Mouse (Mus musculus): Measurements from ENCODE around the gene Tmc6. TPM values are rescaled to one million over a fixed set of nuclear protein-coding genes. Genes with fewer than 3 reads are reported as not detected.

The Tmc6 gene
- polyA plus RNA-seq, 1 experiment from 2014 or later: 20.9 TPM

DNA sequence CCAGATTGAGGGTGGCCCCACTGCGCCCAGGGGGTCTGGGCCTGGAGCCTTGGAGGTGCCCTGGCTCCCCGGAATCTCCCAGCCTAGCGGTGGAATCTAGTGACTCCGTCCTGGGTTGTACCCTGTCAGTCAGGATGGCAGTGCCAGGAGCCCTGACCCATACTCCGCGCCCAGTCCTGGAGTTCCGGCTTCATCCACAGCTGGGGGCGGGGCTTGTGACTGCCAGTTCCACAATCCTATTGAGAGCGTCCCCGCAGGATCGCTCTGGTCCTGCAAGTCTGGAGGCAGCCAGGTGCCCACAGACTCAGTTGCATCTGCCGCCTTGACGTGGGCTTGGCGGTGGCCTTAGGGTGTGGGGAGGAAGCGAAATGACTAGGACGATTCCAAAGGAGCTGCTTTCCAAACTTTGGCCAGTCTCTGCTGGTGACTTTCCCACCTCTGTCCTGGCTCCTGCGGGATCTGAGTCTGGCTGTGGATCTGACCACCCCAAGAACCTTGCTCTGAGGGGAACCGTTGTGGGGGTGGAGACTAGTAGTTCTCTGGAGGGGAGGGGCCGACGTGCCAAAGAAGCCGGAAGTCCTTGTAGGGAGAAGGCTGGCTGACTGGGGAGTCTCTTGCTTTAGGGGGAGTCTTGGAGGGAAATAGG, 28.5 kb upstream of the Tmc6 start:
- Histone ChIP-seq H3K27me3 (no peaks in the 10 kb centered on the region), H3K4me1 (replicated peaks) (peaks cover 42% of the 10 kb centered on the region)
- under 1% methylated on average over 21 of the region's 21 CpGs for WGBS

DNA sequence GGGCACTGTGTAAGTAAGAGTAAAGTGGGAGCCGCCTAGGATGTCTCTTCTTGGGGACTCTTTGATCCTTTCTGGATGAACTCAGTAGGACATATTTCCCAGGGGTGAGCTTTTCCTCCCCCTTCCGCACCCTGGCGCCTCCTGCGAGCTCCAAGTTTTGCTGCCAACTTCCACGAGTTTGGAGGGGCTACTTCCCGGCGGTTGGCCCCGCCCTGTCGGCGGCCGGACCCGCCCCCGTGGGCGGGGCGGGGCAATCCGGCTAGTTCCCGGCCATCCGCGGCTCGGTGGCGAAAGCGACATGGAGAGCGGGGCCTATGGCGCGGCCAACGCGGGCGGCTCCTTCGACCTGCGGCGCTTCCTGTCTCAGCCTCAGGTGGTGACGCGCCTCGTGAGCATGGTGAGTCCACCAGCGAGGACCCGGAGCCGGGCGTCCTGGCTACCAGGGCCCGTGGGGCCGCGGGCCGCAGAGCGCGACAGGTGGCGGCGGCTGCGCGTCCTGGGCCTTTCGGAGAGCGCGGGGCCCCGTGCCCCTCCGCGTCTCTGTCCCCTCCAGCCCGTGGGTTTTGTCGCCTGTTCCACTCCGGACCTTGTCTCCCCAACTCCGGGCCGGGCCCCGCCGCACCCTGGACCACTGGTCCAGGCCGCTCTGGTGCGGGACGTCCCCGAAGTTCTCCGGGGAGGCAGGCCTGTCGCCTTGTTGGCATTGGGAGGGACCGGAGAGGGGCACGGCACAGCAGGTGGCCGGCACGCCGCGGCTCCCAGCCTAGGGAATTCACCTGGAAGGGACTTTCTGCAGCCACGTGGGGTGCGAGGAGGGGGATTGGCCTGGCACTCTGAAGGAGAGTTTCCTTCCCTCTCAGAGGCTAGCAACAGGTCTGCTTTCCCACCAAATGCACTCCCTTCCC, 27.7 kb upstream of the Tmc6 start, which contains the start of the genes Gm20708 and Syngr2:
Gm20708 (plus strand) TSS at position 262 of the 905 bp plus-strand sequence.
Syngr2 (plus strand) TSS at position 262 of the 905 bp plus-strand sequence.
- peak within 1 kb of the TSS; percentile 81 for H3K27ac ChIP-seq
- 0% methylated on average over 75 of the region's 75 CpGs for WGBS
- peak; percentile 81 for ATAC-seq (replicated peaks; ENCODE audit: insufficient number of reproducible peaks, insufficient read depth, low FRiP score, low read depth)
- no peaks in the 10 kb centered on the region for H3K9me3 ChIP-seq (replicated peaks)
- peaks cover 25% of the 10 kb centered on the region for H3K36me3 ChIP-seq
- H3K4me3 ChIP-seq: peak within 1 kb of the TSS; percentile 72
- H3K4me2 ChIP-seq: peak within 1 kb of the TSS; percentile 98
- H3K9ac ChIP-seq: peak within 1 kb of the TSS; percentile 79
- H3K4me1 ChIP-seq (replicated peaks): peaks cover 33% of the 10 kb centered on the region
- no peaks in the 10 kb centered on the region for H3K27me3 ChIP-seq

More for the DNA sequence above, 28.5 kb upstream of the Tmc6 start:
- peaks cover 31% of the 10 kb centered on the region for H3K36me3 ChIP-seq
- H3K9me3 ChIP-seq (replicated peaks): no peaks in the 10 kb centered on the region
- ATAC-seq (replicated peaks; ENCODE audit: insufficient number of reproducible peaks, insufficient read depth, low FRiP score, low read depth): peak; percentile 74
- H3K4me2 ChIP-seq: peak overlapping the region; percentile 98
- peak overlapping the region; percentile 79 for H3K9ac ChIP-seq
- H3K27ac ChIP-seq: peak overlapping the region; percentile 81
- H3K4me3 ChIP-seq: peak overlapping the region; percentile 72

DNA sequence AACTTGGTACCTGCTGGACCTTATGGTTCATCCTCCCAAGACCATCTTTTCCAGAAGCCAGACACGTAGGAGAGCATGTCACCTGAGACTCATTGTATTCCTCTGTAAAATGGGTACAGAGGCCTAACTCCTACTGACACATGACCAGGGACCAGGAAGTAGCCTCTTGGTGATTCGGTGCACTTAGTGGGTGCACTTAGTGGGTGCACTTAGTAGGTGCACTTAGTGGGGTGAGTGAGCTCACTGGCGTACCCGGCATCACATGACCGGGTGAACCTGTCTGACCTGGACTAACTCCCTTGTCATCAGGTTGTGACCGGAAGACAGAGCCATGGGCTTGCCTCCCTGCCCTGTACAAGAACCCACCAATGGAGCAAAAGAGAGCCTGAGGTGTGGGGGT, 24.8 kb upstream of the Tmc6 start:
- Histone ChIP-seq H3K27ac (no peak overlapping the region), H3K4me3 (no peak overlapping the region), H3K27me3 (no peaks in the 10 kb centered on the region), H3K36me3 (no peaks in the 10 kb centered on the region), H3K9me3 (replicated peaks) (no peaks in the 10 kb centered on the region), H3K4me1 (replicated peaks) (peaks cover 23% of the 10 kb centered on the region), H3K4me2 (no peak overlapping the region), H3K9ac (no peak overlapping the region)
- WGBS: 93% methylated on average over 6 of the region's 6 CpGs
- ATAC-seq (replicated peaks; ENCODE audit: insufficient number of reproducible peaks, insufficient read depth, low FRiP score, low read depth): no peak

DNA sequence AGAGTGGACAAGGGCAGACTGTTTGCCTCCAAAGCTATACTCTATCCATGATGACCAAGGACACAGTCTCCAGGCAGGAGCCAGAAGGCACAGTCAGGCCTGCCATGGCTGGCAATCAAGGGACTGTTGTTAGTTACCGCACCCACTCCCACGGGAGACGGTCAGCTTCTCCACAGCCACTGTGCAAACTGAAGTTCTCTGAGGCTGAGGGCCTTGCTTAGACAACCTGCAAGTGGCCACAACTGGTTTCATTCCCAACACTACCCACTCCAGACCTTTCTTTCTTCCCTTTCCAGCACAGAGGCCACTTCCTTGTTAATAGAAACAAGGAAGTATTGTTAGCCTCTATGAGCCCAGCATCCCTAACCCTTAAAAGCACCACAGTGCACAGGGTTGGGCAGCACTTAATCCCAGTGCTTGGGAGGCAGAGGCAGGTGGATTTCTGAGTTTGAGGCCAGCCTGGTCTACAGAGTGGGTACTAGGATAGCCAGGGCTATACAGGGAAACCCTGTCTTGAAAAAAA, 21.2 kb upstream of the Tmc6 start:
- no peaks in the 10 kb centered on the region for H3K27me3 ChIP-seq
- no peaks in the 10 kb centered on the region for H3K36me3 ChIP-seq
- ATAC-seq (replicated peaks; ENCODE audit: insufficient number of reproducible peaks, insufficient read depth, low FRiP score, low read depth): no peak
- no peak overlapping the region for H3K4me3 ChIP-seq
- WGBS: 88% methylated on average over 3 of the region's 3 CpGs
- peaks cover 10% of the 10 kb centered on the region for H3K4me1 ChIP-seq (replicated peaks)
- no peaks in the 10 kb centered on the region for H3K9me3 ChIP-seq (replicated peaks)
- no peak overlapping the region for H3K27ac ChIP-seq
- no peak overlapping the region for H3K9ac ChIP-seq
- no peak overlapping the region for H3K4me2 ChIP-seq

DNA sequence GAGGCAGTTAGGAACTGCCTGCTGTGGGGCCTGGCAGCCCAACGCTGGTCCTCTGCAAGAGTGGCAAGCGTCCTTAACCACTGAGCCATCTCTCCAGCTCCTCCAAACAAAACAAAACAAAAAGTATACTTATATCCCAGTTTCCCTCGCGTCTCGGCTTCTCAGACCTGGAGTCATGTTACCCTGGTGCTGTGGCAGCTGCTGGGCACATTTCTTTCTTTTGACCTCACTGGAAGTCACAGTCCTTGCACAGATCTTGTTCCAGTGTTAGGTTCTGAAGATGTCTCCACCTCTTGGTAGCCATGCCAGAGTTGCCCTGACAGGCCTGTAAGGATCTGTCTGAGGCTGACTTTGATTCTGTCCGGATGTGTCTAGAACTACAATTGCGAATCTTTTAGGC, 19.7 kb upstream of the Tmc6 start:
- no peak overlapping the region for H3K4me3 ChIP-seq
- no peak for ATAC-seq (replicated peaks; ENCODE audit: insufficient number of reproducible peaks, insufficient read depth, low FRiP score, low read depth)
- no peaks in the 10 kb centered on the region for H3K27me3 ChIP-seq
- 68% methylated on average over 7 of the region's 7 CpGs for WGBS
- no peak overlapping the region for H3K4me2 ChIP-seq
- H3K9ac ChIP-seq: no peak overlapping the region
- H3K27ac ChIP-seq: no peak overlapping the region
- no peaks in the 10 kb centered on the region for H3K36me3 ChIP-seq
- H3K4me1 ChIP-seq (replicated peaks): peaks cover 17% of the 10 kb centered on the region
- H3K9me3 ChIP-seq (replicated peaks): no peaks in the 10 kb centered on the region

DNA sequence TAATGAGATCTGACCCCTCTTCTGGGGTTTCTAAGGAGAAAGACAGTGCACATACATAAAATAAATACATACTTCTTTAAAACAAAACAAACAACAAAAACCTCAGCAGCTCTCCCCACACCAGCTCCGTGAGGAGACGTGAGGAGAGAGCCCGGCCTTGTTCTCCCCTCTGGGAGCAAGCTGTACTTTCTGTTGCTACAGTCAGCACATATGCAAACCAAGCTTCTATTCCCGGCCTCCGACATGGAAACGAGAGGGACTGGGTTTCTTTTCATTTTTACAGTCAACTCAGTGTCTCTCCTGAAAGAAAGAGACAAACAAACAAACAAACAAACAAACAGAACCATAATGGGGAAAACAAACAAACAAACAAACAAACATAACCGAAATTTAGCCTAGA, 18.0 kb upstream of the Tmc6 start:
- no peaks in the 10 kb centered on the region for H3K9me3 ChIP-seq (replicated peaks)
- no peak overlapping the region for H3K9ac ChIP-seq
- ATAC-seq (replicated peaks; ENCODE audit: insufficient number of reproducible peaks, insufficient read depth, low FRiP score, low read depth): no peak
- no peaks in the 10 kb centered on the region for H3K27me3 ChIP-seq
- no peak overlapping the region for H3K4me3 ChIP-seq
- 86% methylated on average over 7 of the region's 7 CpGs for WGBS
- no peak overlapping the region for H3K4me2 ChIP-seq
- H3K36me3 ChIP-seq: no peaks in the 10 kb centered on the region
- no peak overlapping the region for H3K27ac ChIP-seq
- peaks cover 17% of the 10 kb centered on the region for H3K4me1 ChIP-seq (replicated peaks)

DNA sequence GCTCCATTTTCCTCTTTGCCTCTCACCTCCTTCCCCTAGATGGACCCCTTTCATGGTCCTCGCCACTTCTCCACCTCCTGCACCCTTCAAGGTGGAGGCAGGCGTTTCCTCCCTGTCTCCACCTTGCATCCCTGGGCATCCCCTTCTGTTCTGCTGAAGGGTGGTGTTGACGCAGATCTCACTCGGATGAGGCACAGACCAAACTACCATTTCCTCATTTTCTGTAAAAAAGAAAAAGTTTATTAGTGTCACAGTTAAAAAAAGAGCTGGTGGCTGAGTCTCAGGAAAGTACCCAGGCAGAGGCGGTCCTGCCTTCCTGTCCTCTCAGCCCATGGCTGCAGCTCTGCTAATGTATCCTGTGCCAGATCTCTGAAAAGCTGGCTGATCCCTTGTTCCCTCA, 17.2 kb upstream of the Tmc6 start:
- Histone ChIP-seq H3K9ac (no peak overlapping the region; the same call in 1 of the 2 replicates), H3K36me3 (no peaks in the 10 kb centered on the region), H3K27ac (no peak overlapping the region), H3K4me1 (replicated peaks) (peaks cover 17% of the 10 kb centered on the region), H3K4me3 (no peak overlapping the region), H3K4me2 (no peak overlapping the region; the same call in 1 of the 2 replicates), H3K9me3 (replicated peaks) (no peaks in the 10 kb centered on the region), H3K27me3 (no peaks in the 10 kb centered on the region)
- ATAC-seq (replicated peaks; ENCODE audit: insufficient number of reproducible peaks, insufficient read depth, low FRiP score, low read depth): no peak
- WGBS: 50% methylated on average over 5 of the region's 5 CpGs

DNA sequence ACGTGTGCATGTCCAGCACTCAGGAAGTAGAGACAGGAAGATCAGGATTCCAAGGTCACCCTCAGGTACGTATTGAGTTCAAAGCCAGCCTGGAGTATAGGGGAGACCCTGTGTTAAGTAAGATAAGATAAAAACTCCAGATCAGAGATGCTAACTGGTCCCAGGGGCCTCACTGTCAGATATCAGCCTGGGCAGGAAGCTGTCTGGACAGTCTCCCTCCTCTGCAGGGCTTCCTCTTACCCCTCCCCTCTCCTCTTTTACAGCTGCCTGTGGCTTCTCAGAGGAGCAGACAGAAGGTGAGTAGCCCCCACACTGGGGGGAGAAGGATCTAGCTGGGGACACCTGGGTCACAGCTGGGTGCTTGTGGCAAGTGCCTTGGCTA, 16.2 kb upstream of the Tmc6 start:
- no peak overlapping the region for H3K4me2 ChIP-seq
- H3K4me3 ChIP-seq: no peak overlapping the region
- no peaks in the 10 kb centered on the region for H3K27me3 ChIP-seq
- H3K36me3 ChIP-seq: no peaks in the 10 kb centered on the region
- peaks cover 20% of the 10 kb centered on the region for H3K4me1 ChIP-seq (replicated peaks)
- no peak overlapping the region for H3K9ac ChIP-seq
- no peaks in the 10 kb centered on the region for H3K9me3 ChIP-seq (replicated peaks)
- ATAC-seq (replicated peaks; ENCODE audit: insufficient number of reproducible peaks, insufficient read depth, low FRiP score, low read depth): no peak
- no peak overlapping the region for H3K27ac ChIP-seq
- 20% methylated on average over 2 of the region's 2 CpGs for WGBS

DNA sequence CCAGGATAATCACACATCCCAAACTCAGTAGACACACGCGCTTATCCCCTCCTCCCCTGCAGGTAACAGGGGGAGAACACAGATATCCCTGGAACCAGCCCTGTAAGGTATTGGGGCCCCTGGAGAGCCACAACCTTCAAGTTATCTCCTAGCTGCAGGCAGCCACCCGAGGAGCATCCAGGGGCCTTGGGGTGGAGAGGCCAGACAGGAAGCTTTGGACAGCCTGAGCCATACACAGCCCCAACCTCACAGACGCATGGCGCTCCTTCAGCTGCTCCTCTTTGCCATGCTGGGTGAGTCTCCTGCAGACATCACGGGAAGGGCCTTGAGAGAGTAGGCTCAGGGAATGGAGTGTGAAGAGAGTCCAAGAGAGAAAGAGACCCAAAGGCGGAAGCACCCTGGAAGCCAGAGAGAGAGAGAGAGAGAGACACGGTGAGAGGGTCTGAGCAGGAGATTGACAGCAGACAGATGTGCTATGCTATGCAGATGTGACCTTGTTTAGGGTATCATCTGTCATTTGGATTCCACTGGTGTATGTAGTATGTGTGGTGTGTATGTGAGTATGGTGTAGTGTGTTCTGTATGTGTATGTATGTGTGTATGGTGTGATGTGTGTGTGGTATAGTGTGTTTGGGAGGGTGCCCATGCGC, 15.6 kb upstream of the Tmc6 start, which contains the start of gene 6030468B19Rik:
6030468B19Rik (plus strand) TSS at position 150 of the 649 bp plus-strand sequence.
- Histone ChIP-seq H3K4me2 (no peak within 1 kb of the TSS), H3K4me3 (no peak within 1 kb of the TSS), H3K27me3 (no peaks in the 10 kb centered on the region), H3K9me3 (replicated peaks) (no peaks in the 10 kb centered on the region), H3K4me1 (replicated peaks) (peaks cover 21% of the 10 kb centered on the region), H3K36me3 (no peaks in the 10 kb centered on the region), H3K9ac (no peak within 1 kb of the TSS), H3K27ac (no peak within 1 kb of the TSS)
- no peak; the same call in 1 of the 2 replicates for ATAC-seq (replicated peaks; ENCODE audit: insufficient number of reproducible peaks, insufficient read depth, low FRiP score, low read depth)
- 47% methylated on average over 9 of the region's 9 CpGs for WGBS

DNA sequence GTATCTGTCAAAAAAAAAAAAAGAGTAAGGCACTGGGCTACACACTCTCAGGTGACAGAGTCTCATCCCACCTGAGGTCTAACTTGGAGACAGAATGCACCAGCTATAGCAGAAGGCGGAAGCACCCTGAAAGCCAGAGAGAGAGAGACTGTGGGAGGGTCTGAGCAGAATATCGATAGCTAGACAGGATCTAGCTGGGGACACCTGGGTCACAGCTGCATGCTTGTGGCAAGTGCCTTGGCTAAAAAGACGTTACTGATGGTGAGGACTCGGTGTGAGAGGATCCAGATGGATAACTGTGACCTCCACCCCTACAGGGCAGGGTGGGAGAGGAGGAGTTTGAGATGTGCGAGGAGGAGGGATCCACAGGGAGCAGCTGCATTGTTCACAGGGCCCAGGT, 15.0 kb upstream of the Tmc6 start:
- Histone ChIP-seq H3K4me2 (no peak overlapping the region), H3K4me1 (replicated peaks) (peaks cover 27% of the 10 kb centered on the region), H3K27ac (no peak overlapping the region), H3K4me3 (no peak overlapping the region), H3K27me3 (no peaks in the 10 kb centered on the region), H3K36me3 (no peaks in the 10 kb centered on the region), H3K9me3 (replicated peaks) (no peaks in the 10 kb centered on the region), H3K9ac (no peak overlapping the region)
- no peak for ATAC-seq (replicated peaks; ENCODE audit: insufficient number of reproducible peaks, insufficient read depth, low FRiP score, low read depth)
- WGBS: 48% methylated on average over 5 of the region's 5 CpGs

DNA sequence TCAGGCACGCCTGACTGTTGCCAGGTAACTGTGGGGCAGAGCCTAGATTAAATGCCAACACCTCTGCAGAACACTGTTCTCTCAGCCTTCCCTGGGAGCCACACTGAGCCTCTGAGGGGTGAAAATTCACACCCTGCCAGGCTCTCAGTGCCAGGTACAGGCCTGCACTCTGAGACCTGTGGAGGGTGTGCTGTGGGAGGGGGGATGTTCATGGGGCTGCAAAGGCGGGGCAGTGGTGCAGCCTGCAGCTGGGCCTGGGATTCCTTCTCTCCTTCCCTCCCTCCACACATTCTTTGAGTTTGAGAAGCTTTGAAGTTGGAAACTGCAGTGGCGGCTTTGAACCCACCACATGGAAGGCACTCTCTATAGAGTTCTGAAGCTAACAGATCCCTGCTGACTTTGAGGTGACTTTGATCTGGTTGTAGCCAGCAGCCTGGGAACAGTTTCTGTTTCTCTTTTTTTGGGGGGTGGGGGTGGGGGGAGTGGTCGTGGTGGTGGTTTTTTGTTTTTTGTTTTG, 12.1 kb upstream of the Tmc6 start:
- Histone ChIP-seq H3K9me3 (replicated peaks) (no peaks in the 10 kb centered on the region), H3K9ac (no peak overlapping the region), H3K4me2 (no peak overlapping the region), H3K27me3 (peaks cover 8% of the 10 kb centered on the region; the same call in 1 of the 2 replicates), H3K4me3 (no peak overlapping the region), H3K36me3 (no peaks in the 10 kb centered on the region), H3K27ac (no peak overlapping the region), H3K4me1 (replicated peaks) (peaks cover 37% of the 10 kb centered on the region)
- 58% methylated on average over 4 of the region's 4 CpGs for WGBS
- ATAC-seq (replicated peaks; ENCODE audit: insufficient number of reproducible peaks, insufficient read depth, low FRiP score, low read depth): no peak

All from heart, embryonic 15.5 days (tissue).